Mouse (Mus musculus): ENCODE results near the gene Kdm7a. TPM values are rescaled to one million over a fixed set of nuclear protein-coding genes. Genes with fewer than 3 reads are reported as not detected.

Gene Kdm7a
- total RNA-seq (2021): 10 to 100 TPM; 17.4 to 17.5 TPM
- long read RNA-seq, full-length matches to known transcripts: 1 of 3 reads
- long read RNA-seq, partial matches to known transcripts: 0 of 3 reads
- long read RNA-seq, other reads (novel, unspliced or antisense): 2 of 3 reads

- peak; percentile 79 to 87 for DNase-seq (ENCODE audit: low spot score in 2 of 2)
Observed at GRCm38 (mm10) chr6:39206581-39207461, at the start of gene Kdm7a. Kdm7a (minus strand) TSS chr6:39206789.

- no peak for DNase-seq (ENCODE audit: low spot score in 2 of 2)
Observed at GRCm38 (mm10) chr6:39255271-39255670, 48.7 kb upstream of the Kdm7a start.

GRCm38 (mm10) chr6:39250055-39250454 lies 43.5 kb upstream of the Kdm7a start:
- DNase-seq (ENCODE audit: low spot score in 2 of 2): no peak

GRCm38 (mm10) chr6:39249176-39249770 lies 42.7 kb upstream of the Kdm7a start:
- no peak for DNase-seq (ENCODE audit: low spot score in 2 of 2)

- DNase-seq (ENCODE audit: low spot score in 2 of 2): peak in 1 of 2 experiments; percentile 25
Observed at GRCm38 (mm10) chr6:39244066-39244465, 37.5 kb upstream of the Kdm7a start.

GRCm38 (mm10) chr6:39243511-39243961 lies 36.9 kb upstream of the Kdm7a start:
- no peak for DNase-seq (ENCODE audit: low spot score in 2 of 2)

- DNase-seq (ENCODE audit: low spot score in 2 of 2): peak; percentile 72 to 75
Observed at GRCm38 (mm10) chr6:39242718-39243471, 36.3 kb upstream of the Kdm7a start.

- DNase-seq (ENCODE audit: low spot score in 2 of 2): peak; percentile 26 to 29
Observed at GRCm38 (mm10) chr6:39241421-39241891, 34.9 kb upstream of the Kdm7a start.

GRCm38 (mm10) chr6:39240956-39241355 lies 34.4 kb upstream of the Kdm7a start:
- no peak for DNase-seq (ENCODE audit: low spot score in 2 of 2)

GRCm38 (mm10) chr6:39237887-39238286 lies 31.3 kb upstream of the Kdm7a start:
- DNase-seq (ENCODE audit: low spot score in 2 of 2): no peak

GRCm38 (mm10) chr6:39232617-39233016 lies 26.0 kb upstream of the Kdm7a start:
- no peak for DNase-seq (ENCODE audit: low spot score in 2 of 2)

GRCm38 (mm10) chr6:39230664-39231063 lies 24.1 kb upstream of the Kdm7a start:
- DNase-seq (ENCODE audit: low spot score in 2 of 2): no peak

- no peak for DNase-seq (ENCODE audit: low spot score in 2 of 2)
Observed at GRCm38 (mm10) chr6:39226610-39226955, 20.0 kb upstream of the Kdm7a start.

GRCm38 (mm10) chr6:39225876-39226609 lies 19.5 kb upstream of the Kdm7a start:
- DNase-seq (ENCODE audit: low spot score in 2 of 2): peak; percentile 21 to 24

GRCm38 (mm10) chr6:39223328-39223885 lies 16.8 kb upstream of the Kdm7a start:
- DNase-seq (ENCODE audit: low spot score in 2 of 2): no peak

GRCm38 (mm10) chr6:39222487-39222886 lies 15.9 kb upstream of the Kdm7a start:
- no peak for DNase-seq (ENCODE audit: low spot score in 2 of 2)

- no peak for DNase-seq (ENCODE audit: low spot score in 2 of 2)
Observed at GRCm38 (mm10) chr6:39217961-39218360, 11.4 kb upstream of the Kdm7a start.

GRCm38 (mm10) chr6:39217138-39217537 lies 10.5 kb upstream of the Kdm7a start:
- DNase-seq (ENCODE audit: low spot score in 2 of 2): no peak

GRCm38 (mm10) chr6:39214949-39215606 lies 8.5 kb upstream of the Kdm7a start:
- no peak for DNase-seq (ENCODE audit: low spot score in 2 of 2)

GRCm38 (mm10) chr6:39209677-39210076 lies 3.1 kb upstream of the Kdm7a start:
- no peak for DNase-seq (ENCODE audit: low spot score in 2 of 2)

All from layer of hippocampus, postnatal 10 days (tissue).